Mouse (Mus musculus): ENCODE data around the gene Mrps18c.

DNA sequence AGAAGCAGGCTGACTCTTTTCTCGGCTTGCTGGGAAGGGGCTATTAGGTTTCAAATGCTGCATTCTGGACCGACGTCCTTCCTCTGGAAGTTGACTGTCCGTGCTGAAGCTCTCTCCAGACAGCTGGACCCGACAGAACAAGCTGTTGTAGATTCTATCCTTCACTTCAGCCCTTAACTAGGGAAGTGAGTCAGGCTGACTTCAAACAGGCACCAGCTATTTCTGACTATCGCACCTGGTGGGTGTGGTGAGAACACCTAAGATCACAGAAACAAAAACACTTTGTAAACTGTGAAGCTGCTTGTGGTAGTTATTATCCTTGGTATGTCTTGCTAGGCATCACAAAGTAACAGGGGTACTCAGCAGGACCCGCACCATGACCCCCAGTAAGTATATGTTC lies 28.1 kb downstream of the Mrps18c start:
- TF ChIP-seq CTCF (IDR thresholded peaks at IDR 0.05; ENCODE audit: low read depth, low read length) = no peak
- TF ChIP-seq EP300 (IDR thresholded peaks at IDR 0.05; ENCODE audit: insufficient read depth, low read depth, low read length) = no peak
- no peak for TF ChIP-seq POLR2A (IDR thresholded peaks at IDR 0.05; ENCODE audit: insufficient read depth, low read length)
